Mouse (Mus musculus): ENCODE measurements around the gene Zfp758. TPM values are rescaled to one million over a fixed set of nuclear protein-coding genes. Genes with fewer than 3 reads are reported as not detected.
"Not testable (repeated sequence)": the region's sequence is repeated elsewhere in the genome, so short reads cannot be mapped to it uniquely, and the experiment has no call there.

The Zfp758 gene
- polyA plus RNA-seq (2015; fragmentation: Nextera tagmentation; extraction: Ambion mirVana): 3.3 and 3.5 TPM in 2 replicates

DNA sequence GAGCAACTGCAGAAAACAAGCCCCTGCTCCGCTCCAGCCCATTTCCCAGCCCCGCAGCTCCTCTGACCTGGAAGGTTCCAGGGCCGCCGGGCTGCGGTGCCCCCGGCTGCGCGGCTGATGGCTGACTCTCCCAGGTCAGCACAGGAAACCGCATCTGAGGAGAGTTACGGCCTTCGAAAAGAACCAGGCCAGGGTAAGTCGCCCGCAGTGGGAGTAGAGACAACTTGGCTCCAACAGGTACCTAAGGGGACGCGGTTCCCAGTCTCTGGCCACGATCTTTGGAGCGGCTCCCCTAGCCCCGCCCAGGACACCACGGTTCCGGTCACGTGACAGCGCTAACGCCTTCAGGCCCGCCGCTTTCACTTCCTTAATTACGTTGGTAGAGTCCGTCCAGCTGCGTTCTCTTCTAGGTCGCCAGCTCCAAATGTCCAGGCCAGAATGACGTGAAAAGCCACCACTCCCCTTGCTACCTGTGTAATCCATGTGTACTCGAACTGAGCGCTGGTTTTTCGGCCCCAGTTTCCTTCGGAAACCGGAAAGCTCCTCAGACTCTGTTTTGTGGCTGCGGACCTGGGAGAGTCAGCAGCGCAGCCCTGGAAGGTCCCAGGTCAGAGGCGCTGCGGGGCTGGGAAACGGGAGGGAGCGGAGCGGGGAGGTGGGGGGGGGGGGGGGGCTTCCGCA lies at the start of gene Zfp758, which contains the start of gene Zfp944:
Gene Zfp758, plus strand, starts transcription at position 353 of the 681 bp plus-strand sequence.
Gene Zfp944, minus strand, starts transcription at position 300 of the 681 bp plus-strand sequence.
- H3K27me3 ChIP-seq; H3K9me3 ChIP-seq (replicated peaks): not testable (repeated sequence)
- Histone ChIP-seq H3K4me2 (peak within 1 kb of the TSS; percentile 69), H3K9ac (peak within 1 kb of the TSS; percentile 76), H3K4me3 (replicated peaks) (peak within 1 kb of the TSS; percentile 71), H3K36me3 (replicated peaks) (peaks cover 22% of the 10 kb centered on the region), H3K27ac (replicated peaks) (peak within 1 kb of the TSS; percentile 85), H3K4me1 (replicated peaks) (peaks cover 18% of the 10 kb centered on the region)
- WGBS (ENCODE audit: insufficient replicate concordance): under 1% methylated on average over 31 of the region's 43 CpGs
- ATAC-seq (ENCODE audit: insufficient read depth): peak; percentile 99

DNA sequence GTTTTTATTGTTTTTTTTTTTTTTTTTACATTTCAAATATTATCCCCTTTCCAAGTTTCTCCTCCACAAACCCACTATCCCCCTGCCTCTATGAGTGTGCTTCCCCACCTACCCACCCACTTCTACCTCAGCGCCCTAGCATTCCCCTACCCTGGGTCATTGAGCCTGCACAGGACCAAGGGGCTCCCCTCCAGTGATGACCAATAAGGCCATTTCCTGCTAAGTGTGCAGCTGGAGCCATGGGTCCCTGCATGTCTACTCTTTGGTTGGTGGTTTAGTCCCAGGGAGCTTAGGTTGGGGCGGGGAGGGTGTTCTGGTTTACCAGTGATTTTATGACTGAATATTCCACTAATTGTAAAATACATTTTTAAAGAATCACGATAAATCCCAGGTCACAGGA lies 47.0 kb upstream of the Zfp758 start:
- not testable (repeated sequence) for H3K27me3 ChIP-seq; H3K4me1 ChIP-seq (replicated peaks); H3K9me3 ChIP-seq (replicated peaks); H3K36me3 ChIP-seq (replicated peaks)
- peak; percentile 69 for ATAC-seq (ENCODE audit: insufficient read depth)
- H3K27ac ChIP-seq (replicated peaks): peak overlapping the region; percentile 74; the same call in 1 of the 2 replicates
- H3K9ac ChIP-seq: peak overlapping the region; percentile 72
- H3K4me2 ChIP-seq: peak overlapping the region; percentile 68
- H3K4me3 ChIP-seq (replicated peaks): peak overlapping the region; percentile 74
- 2% methylated on average over 3 of the region's 3 CpGs for WGBS (ENCODE audit: insufficient replicate concordance)

DNA sequence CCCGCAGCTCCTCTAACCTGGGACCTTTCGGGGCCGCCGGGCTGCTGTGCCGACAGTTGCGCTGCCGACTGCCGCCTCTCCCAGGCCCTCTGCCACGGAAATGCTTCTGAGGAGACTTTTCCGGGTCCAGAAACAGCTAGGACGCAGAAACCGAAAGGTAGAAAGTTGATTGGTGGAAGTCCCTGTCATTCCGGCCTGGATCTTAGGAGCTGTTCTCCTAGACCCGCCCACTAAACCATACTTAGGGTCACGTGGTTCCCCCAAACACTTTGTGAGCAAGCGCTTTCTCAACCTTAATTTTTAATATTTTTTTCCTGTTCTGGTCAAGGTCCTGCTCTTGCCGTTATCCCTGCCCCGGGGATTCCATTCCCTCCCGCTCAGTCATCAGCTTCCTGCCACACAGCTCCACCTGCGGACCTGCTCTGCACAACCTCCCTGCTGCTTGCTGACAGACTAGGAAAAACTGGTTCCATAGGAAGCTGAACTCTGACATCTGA lies 46.5 kb upstream of the Zfp758 start, which contains the start of gene CT030661.1:
Gene CT030661.1, minus strand, starts transcription at position 108 of the 497 bp plus-strand sequence.
- ATAC-seq (ENCODE audit: insufficient read depth): peak; percentile 97
- under 1% methylated on average over 20 of the region's 20 CpGs for WGBS (ENCODE audit: insufficient replicate concordance)
- not testable (repeated sequence) for H3K27me3 ChIP-seq

DNA sequence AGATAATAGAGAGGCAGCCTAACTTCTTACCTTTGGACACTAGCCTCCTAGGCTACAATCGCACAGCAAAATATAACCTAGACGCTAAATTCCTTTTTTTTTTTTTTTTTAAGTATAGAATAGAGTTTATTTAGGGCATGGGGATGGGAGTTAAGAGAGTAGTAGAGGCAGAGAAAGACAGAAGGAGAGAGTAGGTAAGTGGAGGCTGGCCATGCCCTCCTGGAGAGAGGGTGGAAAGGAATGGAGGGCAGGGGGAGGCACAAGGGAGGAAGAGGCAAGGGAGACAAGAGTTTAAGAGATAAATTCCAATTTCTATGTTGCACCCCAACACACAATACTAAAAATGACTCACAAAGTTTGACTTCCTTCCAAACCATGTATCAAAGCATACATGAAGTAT lies 46.0 kb upstream of the Zfp758 start:
- 9% methylated on average over 2 of the region's 2 CpGs for WGBS (ENCODE audit: insufficient replicate concordance)
- Histone ChIP-seq H3K9ac (peak overlapping the region; percentile 72), H3K27ac (replicated peaks) (peak overlapping the region; percentile 74; the same call in 1 of the 2 replicates), H3K4me3 (replicated peaks) (peak overlapping the region; percentile 74), H3K4me2 (peak overlapping the region; percentile 68)
- H3K27me3 ChIP-seq; H3K4me1 ChIP-seq (replicated peaks); H3K9me3 ChIP-seq (replicated peaks); ATAC-seq (ENCODE audit: insufficient read depth); H3K36me3 ChIP-seq (replicated peaks): not testable (repeated sequence)

More for the DNA sequence above, 46.5 kb upstream of the Zfp758 start, which contains the start of gene CT030661.1:
- H3K9ac ChIP-seq: peak within 1 kb of the TSS; percentile 72
- peak within 1 kb of the TSS; percentile 74 for H3K4me3 ChIP-seq (replicated peaks)
- peak within 1 kb of the TSS; percentile 68 for H3K4me2 ChIP-seq
- peak within 1 kb of the TSS; percentile 74 for H3K27ac ChIP-seq (replicated peaks)
- not testable (repeated sequence) for H3K36me3 ChIP-seq (replicated peaks); H3K4me1 ChIP-seq (replicated peaks); H3K9me3 ChIP-seq (replicated peaks)

DNA sequence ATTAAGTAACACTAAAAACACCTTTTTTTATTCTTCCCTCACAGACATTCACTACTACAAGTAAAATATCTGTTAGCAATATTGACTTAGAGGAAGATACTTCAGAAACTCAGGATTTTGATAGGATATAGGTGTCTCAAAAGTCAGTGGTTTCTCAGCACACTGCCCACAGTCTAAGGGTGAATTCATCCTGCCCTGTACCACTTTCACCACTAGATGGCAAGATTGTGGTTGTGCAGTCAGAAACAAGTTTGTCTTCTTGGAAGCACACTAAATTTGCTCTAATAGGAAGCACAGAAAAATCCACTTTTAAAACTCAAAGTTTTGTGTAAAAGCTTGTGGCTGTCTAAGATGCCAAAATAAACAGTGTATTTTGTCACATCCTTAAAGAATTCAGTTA lies 8.5 kb upstream of the Zfp758 start:
- Histone ChIP-seq H3K9me3 (replicated peaks) (no peaks in the 10 kb centered on the region), H3K27me3 (no peaks in the 10 kb centered on the region), H3K36me3 (replicated peaks) (peaks cover 6% of the 10 kb centered on the region; the same call in 1 of the 2 replicates), H3K4me2 (no peak overlapping the region), H3K4me3 (replicated peaks) (no peak overlapping the region), H3K27ac (replicated peaks) (no peak overlapping the region), H3K4me1 (replicated peaks) (no peaks in the 10 kb centered on the region), H3K9ac (no peak overlapping the region)
- ATAC-seq (ENCODE audit: insufficient read depth): no peak

DNA sequence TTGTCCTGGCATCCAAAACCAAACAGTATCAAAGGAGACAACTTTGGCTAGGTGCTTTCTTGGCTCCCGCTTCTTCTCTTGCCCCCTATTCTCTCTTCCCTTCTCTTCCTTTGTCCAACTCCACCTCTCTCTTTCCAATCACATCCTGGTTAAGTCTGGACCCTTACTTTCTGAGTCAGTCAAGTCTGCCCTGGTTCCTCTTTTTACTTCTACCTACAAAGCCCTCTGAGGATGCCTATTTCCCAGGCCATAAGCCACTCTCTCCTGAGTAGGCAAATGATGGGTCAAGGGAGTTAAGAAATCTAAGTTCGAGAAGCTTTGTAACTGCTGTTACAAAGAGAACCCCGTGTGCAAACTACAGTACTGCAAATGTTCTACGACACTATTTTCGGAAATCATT lies 681 bp upstream of the Zfp758 start:
- peak overlapping the region; percentile 64; the same call in 1 of the 2 replicates for H3K27ac ChIP-seq (replicated peaks)
- H3K27me3 ChIP-seq: no peaks in the 10 kb centered on the region
- H3K36me3 ChIP-seq (replicated peaks): peaks cover 22% of the 10 kb centered on the region
- 19% methylated on average over 5 of the region's 5 CpGs for WGBS (ENCODE audit: insufficient replicate concordance)
- peak overlapping the region; percentile 71 for H3K4me3 ChIP-seq (replicated peaks)
- no peak for ATAC-seq (ENCODE audit: insufficient read depth)
- H3K9ac ChIP-seq: peak overlapping the region; percentile 67
- H3K9me3 ChIP-seq (replicated peaks): no peaks in the 10 kb centered on the region
- peak overlapping the region; percentile 68 for H3K4me2 ChIP-seq
- peaks cover 18% of the 10 kb centered on the region for H3K4me1 ChIP-seq (replicated peaks)

DNA sequence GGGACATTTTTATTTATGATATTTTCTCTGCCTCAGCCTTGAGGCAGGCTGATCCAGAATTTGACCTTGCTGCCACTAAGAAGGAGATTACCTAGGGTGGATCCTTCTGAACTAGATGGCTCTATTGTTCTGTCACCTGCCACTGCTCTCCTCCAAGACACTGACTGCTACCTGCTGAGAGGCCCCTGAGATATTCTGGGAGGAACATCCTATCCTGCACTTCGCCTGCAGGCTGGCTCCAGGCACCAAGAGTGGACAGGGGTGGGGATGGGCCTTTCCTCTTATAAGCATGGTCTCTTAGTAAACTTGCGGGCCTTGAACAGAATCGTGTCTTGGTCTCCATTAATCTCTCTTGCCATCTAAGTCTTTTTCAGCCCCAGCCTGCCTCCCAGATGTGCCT lies 2.6 kb downstream of the Zfp758 start:
- no peak overlapping the region for H3K9ac ChIP-seq
- H3K27me3 ChIP-seq: no peaks in the 10 kb centered on the region
- H3K4me3 ChIP-seq (replicated peaks): no peak overlapping the region
- no peaks in the 10 kb centered on the region for H3K9me3 ChIP-seq (replicated peaks)
- no peak overlapping the region for H3K27ac ChIP-seq (replicated peaks)
- H3K4me2 ChIP-seq: no peak overlapping the region
- no peak for ATAC-seq (ENCODE audit: insufficient read depth)
- peaks cover 18% of the 10 kb centered on the region for H3K4me1 ChIP-seq (replicated peaks)
- WGBS (ENCODE audit: insufficient replicate concordance): 82% methylated on average over 3 of the region's 3 CpGs
- H3K36me3 ChIP-seq (replicated peaks): peaks cover 15% of the 10 kb centered on the region

DNA sequence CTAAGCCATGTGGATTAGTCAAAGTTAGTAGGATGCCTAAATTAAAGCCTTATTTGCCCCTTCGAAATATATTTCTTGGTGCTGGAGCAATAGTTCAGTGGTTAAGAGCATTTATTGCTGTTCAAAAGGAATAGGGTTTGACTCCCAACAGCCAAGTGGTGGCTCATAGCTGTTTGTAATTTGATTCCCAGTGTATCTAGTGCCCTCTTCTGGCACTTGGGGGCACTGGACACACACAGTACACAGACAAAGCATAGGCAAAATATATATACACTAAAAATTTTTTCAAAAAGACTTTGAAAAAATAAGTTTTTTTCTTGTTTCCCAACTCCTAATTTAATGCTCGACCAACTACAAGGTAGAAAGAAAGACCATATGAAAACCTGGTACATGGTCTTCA lies 49.5 kb downstream of the Zfp758 start:
- H3K9ac ChIP-seq: no peak overlapping the region
- H3K9me3 ChIP-seq (replicated peaks): no peaks in the 10 kb centered on the region
- H3K4me3 ChIP-seq (replicated peaks): no peak overlapping the region
- H3K27ac ChIP-seq (replicated peaks): no peak overlapping the region
- no peaks in the 10 kb centered on the region for H3K27me3 ChIP-seq
- ATAC-seq (ENCODE audit: insufficient read depth): no peak
- no peaks in the 10 kb centered on the region for H3K4me1 ChIP-seq (replicated peaks)
- 46% methylated on average over 2 of the region's 2 CpGs for WGBS (ENCODE audit: insufficient replicate concordance)
- no peaks in the 10 kb centered on the region for H3K36me3 ChIP-seq (replicated peaks)
- no peak overlapping the region for H3K4me2 ChIP-seq

DNA sequence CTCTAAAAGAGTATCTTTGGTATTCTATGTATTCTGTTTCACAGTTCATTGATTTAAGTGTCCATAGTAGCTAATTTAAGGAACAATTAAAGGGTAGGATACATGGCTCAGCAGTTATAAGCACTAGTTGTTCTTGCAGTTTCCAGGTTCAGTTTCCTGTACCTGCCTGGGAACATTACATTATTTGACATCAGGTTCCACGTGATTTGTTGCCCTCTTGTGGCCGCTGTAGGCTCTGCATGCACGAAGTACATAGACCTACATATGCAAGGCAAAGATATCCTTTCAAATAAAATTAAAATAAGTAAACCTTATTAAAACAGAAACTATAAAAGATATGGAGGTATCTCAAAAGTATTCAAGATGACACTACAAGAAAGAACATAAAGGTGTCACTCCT lies 56.3 kb downstream of the Zfp758 start:
- H3K36me3 ChIP-seq (replicated peaks): no peaks in the 10 kb centered on the region
- WGBS (ENCODE audit: insufficient replicate concordance): 0% methylated on average over 3 of the region's 3 CpGs
- no peaks in the 10 kb centered on the region for H3K27me3 ChIP-seq
- H3K4me1 ChIP-seq (replicated peaks): no peaks in the 10 kb centered on the region
- H3K4me2 ChIP-seq: no peak overlapping the region
- ATAC-seq (ENCODE audit: insufficient read depth): no peak
- no peak overlapping the region for H3K9ac ChIP-seq
- no peak overlapping the region for H3K27ac ChIP-seq (replicated peaks)
- H3K9me3 ChIP-seq (replicated peaks): no peaks in the 10 kb centered on the region
- H3K4me3 ChIP-seq (replicated peaks): no peak overlapping the region

DNA sequence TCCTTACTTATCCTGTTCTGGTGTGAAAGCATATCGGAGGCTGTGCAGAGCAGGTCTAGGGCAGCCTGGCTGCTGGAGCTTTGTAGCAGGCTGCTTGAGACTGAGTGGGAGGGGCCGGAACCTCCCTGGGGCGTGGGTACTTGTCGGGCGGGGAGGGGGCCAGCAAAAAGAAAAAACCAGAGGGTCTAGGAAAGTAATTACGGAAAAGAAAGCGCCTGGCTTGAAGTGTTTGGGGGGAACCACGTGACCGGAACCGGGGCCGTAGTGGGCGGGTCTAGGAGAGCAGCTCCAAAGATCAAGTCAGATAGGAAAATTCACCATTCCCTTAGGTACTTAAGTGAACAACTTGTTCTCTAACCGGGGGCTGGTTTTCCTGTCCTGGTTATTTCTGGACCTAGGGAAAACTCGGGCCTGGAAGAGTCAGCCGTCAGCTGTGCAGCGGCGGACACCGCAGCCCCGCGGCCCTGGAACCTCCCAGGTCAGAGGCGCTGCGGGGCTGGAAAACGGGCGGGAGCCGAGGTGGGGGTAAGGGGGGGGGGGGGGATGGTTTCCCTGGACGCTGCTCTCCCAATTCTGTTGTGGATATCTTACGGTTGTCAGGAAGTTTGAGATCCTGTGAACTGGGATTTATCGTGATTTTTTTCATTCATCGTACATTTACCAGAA lies 62.8 kb downstream of the Zfp758 start, which contains the start of gene Zfp946:
Gene Zfp946, plus strand, starts transcription at position 271 of the 666 bp plus-strand sequence.
- Histone ChIP-seq H3K4me3 (replicated peaks) (peak within 1 kb of the TSS; percentile 74), H3K9me3 (replicated peaks) (no peaks in the 10 kb centered on the region), H3K4me1 (replicated peaks) (peaks cover 10% of the 10 kb centered on the region; the same call in 1 of the 2 replicates), H3K4me2 (peak within 1 kb of the TSS; percentile 82), H3K9ac (peak within 1 kb of the TSS; percentile 62), H3K27me3 (no peaks in the 10 kb centered on the region), H3K27ac (replicated peaks) (peak within 1 kb of the TSS; percentile 64), H3K36me3 (replicated peaks) (no peaks in the 10 kb centered on the region)
- WGBS (ENCODE audit: insufficient replicate concordance): under 1% methylated on average over 28 of the region's 29 CpGs
- ATAC-seq (ENCODE audit: insufficient read depth): peak; percentile 88
